Mouse (Mus musculus): Measurements from ENCODE around the gene Cd27. TPM values are rescaled to one million over a fixed set of nuclear protein-coding genes. Genes with fewer than 3 reads are reported as not detected.
"Not testable (repeated sequence)": the region's sequence is repeated elsewhere in the genome, so short reads cannot be mapped to it uniquely, and the experiment has no call there.

Cd27 gene
- total RNA-seq (2021) = under 1 TPM in 1 of 2 experiments, not detected in 1; 0.14 TPM
- long read RNA-seq, experiment 1, partial matches to known transcripts = 0 of 2 reads
- long read RNA-seq, experiment 1, other reads (novel, unspliced or antisense) = 2 of 2 reads
- long read RNA-seq, experiment 2, partial matches to known transcripts = 0 of 2 reads
- long read RNA-seq, experiment 2, other reads (novel, unspliced or antisense) = 2 of 2 reads

GRCm38 (mm10) chr6:125236782-125237181 is at the start of gene Cd27:
TSS of gene Cd27 (minus strand) at chr6:125237010.
- no peak for DNase-seq

GRCm38 (mm10) chr6:125285890-125286289 is 49.1 kb upstream of the Cd27 start, which contains the start of gene Tuba3a:
TSS of gene Tuba3a (minus strand) at chr6:125286042.
- DNase-seq = no peak

GRCm38 (mm10) chr6:125284751-125285150 is 47.9 kb upstream of the Cd27 start:
- no peak for DNase-seq

DNA sequence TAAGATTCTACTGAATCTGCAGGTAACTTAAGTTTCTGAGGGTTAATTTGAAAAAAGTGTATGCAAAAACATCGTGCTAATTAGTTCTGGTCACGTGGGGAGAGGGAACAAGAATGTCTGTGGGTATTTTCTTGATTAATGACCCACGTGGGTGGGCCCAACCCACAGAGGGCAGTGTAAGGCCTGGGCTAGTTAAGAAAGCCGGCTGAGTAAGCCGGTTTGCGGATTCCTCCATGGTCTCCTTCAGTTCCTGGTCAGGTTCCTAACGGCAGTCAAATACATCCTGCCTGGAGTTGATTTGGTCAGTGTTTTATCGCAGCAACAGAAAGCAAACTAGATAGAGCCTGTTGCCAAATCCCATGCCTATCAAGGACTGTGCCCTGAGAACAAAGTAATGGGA is 47.4 kb upstream of the Cd27 start:
- DNase-seq = no peak

- not testable (repeated sequence) for DNase-seq
Measured at GRCm38 (mm10) chr6:125282721-125283120, 45.9 kb upstream of the Cd27 start.

DNA sequence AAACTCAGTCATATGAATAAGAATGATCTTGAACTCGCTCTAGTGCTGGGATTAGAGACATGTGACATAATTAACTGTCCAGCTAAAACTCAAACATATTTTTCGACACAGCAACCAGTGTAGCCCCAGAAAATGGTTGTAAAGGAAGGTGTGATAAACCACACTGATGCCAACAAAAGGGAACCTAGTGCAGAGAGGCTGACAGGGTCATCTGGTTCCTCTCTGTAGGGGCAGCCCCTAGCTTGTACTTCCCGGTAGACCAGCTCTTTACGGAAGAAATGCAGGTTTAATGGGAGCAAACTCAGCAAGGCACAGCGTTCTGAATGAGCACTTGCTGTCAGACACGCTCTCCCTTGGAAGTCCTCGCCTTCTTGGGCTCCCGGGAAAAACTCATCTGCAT is 42.9 kb upstream of the Cd27 start:
- DNase-seq = no peak

GRCm38 (mm10) chr6:125274841-125275563 is 38.2 kb upstream of the Cd27 start:
- DNase-seq = peak; percentile 29

- DNase-seq = no peak
Measured at GRCm38 (mm10) chr6:125272228-125272785, 35.5 kb upstream of the Cd27 start.

- DNase-seq = peak; percentile 92
Measured at GRCm38 (mm10) chr6:125271455-125272227, 34.8 kb upstream of the Cd27 start.

DNA sequence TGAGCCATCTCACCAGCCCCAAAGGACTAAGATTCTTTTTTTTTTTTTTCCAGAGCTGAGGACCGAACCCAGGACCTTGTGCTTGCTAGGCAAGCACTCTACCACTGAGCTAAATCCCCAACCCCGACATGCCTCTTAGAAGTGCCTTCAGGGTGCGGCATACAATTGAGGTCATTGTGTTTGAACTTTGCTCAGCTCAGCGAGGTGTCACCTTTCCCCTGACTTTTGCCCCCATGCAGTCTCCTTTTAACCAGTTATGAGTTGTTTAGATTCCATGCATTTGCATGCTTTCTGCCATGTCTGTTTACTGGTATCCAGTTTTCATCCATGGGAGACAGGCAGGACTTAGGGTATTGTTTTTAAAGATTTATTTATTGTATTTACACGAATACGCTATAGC is 32.0 kb upstream of the Cd27 start:
- no peak for DNase-seq

DNA sequence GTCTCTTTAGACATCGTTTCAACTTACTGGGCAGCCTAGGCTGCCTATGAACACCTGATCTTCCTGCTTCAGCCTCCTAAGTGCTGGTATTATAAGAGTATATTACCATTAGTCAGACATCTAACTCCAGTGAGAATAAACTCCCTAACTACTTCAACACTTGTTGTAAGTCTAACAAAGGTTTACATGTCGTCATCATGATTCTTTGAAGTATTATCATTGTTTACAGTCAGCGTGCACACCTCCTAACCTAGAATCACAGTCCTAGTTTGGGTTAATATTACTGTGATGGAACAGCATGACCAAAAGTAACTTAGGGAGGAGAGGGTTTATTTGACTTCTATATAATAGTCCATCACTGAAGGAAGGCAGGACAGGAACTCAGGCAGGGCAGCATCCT is 30.7 kb upstream of the Cd27 start:
- DNase-seq = no peak

DNA sequence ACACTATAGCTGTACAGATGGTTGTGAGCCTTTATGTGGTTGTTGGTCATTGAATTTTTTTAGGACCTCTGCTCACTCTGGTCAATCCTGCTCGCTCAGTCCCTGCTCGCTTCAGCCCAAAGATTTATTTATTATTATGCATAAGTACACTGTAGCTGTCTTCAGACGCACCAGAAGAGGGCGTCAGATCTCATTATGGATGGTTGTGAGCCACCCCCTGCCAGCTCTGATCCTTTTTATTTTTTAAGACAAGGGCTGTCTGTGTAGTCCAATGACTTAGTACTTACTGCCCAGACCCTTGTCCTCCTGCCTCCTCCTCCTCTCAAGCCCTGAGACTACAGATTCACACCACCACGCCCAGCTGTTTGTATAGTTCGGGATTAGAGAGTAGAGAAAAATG is 29.8 kb upstream of the Cd27 start:
- DNase-seq = not testable (repeated sequence)

DNA sequence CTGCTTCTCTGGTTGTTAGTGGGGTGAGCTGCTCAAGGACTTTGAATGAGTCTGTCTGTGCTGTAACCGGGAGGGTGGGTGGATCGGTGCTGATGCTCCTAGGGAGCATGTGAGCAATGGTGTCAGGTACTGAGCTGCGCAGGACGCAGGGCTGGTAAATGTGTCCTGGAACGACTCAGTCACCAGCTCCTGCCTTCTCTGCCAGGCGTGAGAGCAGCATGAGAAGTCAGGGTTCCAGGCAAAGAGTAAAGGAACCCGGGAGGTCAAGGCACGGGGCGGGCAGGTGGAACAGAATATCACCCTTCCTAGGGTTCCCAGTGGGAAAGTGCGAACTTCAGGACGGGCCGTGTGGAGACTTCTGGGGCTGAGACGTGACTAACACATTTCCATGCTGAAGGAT is 29.3 kb upstream of the Cd27 start:
- DNase-seq = no peak

- DNase-seq = no peak
Measured at GRCm38 (mm10) chr6:125265239-125265638, 28.4 kb upstream of the Cd27 start.

- no peak for DNase-seq
Measured at GRCm38 (mm10) chr6:125264219-125264618, 27.4 kb upstream of the Cd27 start.

DNA sequence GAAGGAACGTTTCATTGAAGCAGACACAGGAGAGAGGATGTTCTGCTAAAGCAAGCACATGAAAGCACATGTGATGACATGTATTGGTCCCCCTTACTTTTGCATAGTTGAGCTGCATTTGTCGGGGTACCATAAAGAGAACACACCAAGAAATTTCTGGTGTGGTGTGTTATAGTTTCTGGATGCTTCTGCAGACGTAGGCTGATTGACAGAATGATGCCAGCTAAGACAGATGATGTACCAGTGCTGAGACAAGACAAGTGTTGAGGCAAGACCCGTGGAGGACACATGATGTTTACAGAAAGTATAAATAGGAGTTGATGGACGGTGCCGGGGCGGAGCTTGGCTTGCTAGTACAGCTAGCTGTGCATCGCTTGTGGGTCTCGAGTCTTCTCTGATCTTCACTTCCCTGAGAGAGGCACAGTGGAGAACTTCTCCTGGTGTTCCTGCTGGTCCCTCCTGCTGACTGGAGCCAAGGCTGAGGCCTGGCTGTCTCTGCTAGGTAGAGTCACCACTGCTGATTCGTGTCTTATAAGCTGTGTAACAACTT is 23.3 kb upstream of the Cd27 start:
- DNase-seq = no peak

- peak; percentile 45 for DNase-seq
Measured at GRCm38 (mm10) chr6:125256222-125256966, 19.6 kb upstream of the Cd27 start.

GRCm38 (mm10) chr6:125255516-125256044 is 18.8 kb upstream of the Cd27 start:
- DNase-seq = no peak

DNA sequence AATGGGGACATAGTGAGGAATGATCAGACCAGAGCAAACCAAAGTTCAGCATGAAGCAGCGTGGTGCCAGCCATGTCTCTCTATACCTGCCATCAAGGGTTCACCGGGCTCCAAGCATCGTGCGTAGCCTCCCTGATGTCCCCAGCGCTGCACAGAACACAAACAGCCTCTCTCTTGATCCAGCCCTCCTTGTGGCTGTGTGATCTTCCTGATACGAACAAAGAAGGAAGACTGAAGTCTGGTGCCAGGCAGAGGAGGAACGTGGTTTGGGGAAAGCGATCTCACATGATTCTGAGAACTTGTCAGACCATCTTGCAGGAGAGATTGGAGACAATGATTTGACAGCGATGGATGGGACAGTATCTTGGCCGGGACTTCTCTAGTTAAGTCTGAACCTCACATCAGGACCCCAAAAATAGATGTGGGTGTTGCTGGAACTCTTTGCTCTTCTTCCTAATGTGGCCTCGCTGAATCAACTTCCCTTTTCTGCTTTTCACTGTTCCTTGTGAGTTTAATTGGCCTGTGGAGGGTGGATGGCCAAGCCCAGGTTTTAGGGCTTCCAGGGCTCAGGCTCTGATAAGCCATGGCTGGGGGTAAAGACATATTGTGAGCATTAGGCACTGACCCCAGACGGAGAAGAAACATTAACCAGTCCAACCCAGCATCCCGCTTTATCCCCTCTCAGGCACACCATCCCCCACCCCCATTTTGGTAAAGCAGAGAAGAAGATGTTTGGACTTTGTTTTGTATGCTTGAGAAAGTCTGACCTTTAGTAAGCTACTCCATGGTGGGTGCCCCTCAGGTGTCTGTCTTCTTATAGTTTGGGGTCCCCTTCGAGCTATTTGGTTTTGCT is 17.3 kb upstream of the Cd27 start:
- DNase-seq = no peak

DNA sequence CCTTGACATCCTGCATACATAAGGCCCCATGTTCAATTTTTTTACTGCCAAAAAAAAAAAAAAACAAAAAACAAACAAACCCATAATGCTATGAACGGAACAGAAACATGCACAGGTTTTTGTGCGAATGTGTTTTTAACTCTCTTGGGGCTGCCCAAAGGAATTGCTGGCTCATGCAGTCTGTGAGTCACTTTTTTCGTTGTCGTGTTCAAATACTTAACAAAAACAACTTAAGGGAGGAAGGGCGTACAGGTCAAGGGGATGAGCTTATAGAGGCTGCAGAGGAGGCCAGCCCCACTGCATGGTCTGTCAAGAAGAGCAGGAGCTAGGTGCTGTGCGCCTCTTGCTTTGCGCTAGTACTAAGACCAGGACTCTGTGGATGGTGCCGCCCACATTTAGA is 15.9 kb upstream of the Cd27 start:
- DNase-seq = no peak

DNA sequence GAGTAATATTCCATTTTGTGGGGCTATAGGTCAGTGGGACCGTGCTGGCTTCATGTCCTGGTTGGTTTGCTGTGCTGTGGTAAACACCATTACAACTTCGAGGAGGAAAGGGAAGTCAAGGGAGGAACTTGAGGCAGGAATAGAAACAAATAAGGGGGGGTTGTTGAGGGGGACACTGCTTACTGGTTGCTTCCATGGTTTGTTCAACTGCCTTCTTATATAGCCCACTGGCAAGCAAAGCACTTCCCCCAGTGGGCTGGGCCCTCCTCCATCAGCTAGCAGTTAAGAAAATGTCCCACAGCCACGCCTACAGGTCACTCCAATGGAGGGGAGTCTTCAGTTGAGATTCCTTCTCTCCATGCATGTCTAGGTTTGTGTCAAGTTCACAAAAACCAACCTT is 15.5 kb upstream of the Cd27 start:
- no peak for DNase-seq

Data from gastrocnemius, postnatal 10 days (tissue).